Mouse (Mus musculus): Measurements from ENCODE around the gene Ly6g6c.
A peak's percentile ranks its signal among the peaks of the same experiment; 100 is the strongest.

The Ly6g6c gene

GRCm38 (mm10) chr17:35115046-35116019 lies 50.1 kb downstream of the Ly6g6c start, which contains the start of gene Ly6g5b:
TSS of gene Ly6g5b (minus strand) at chr17:35115428.
- peak; percentile 72 for DNase-seq (ENCODE audit: low read depth)
